ENCODE assay signal across 10 mouse cellular contexts in genomic region chr8:124569100-124569499, GRCm38 (mm10). TPM values are rescaled to one million over a fixed set of nuclear protein-coding genes. Genes with fewer than 3 reads are reported as not detected.
DNase-seq lines count a peak whose midpoint lies in the region; ATAC-seq and TF ChIP-seq lines count a peak whose summit lies in the region.
"Had no signal": no experiment of that assay in that cellular context is flagged by ENCODE, and none has a peak within 500 bp of the region (broad histone marks: within the 10 kb centered on the region; RNA-seq: fewer than 3 reads in every experiment).

No protein-coding gene starts in this region.

- H3K27me3 ChIP-seq in lung, postnatal 0 days (replicated peaks; ENCODE audit: insufficient read depth, low read length): no peaks in the 10 kb centered on the region
- H3K27me3 ChIP-seq: limb, embryonic 13.5 days had no signal

- H3K9ac ChIP-seq in lung, postnatal 0 days (replicated peaks; ENCODE audit: low read depth): no peak overlapping the region
- H3K9ac ChIP-seq: limb, embryonic 13.5 days had no signal

- 52% methylated on average over 2 of the region's 2 CpGs for WGBS in lung, postnatal 0 days
- WGBS in olfactory bulb, adult 2 months: 59% methylated on average over 2 of the region's 2 CpGs

- TF ChIP-seq EP300 in lung, postnatal 0 days (IDR thresholded peaks at IDR 0.05): no peak

- H3K4me3 ChIP-seq in lung, postnatal 0 days (ENCODE audit: low read depth, low read length): no peak overlapping the region
- no peak overlapping the region for H3K4me3 ChIP-seq in olfactory bulb, adult 2 months (ENCODE audit: insufficient read depth, low read depth, low read length)
- H3K4me3 ChIP-seq: limb, embryonic 13.5 days had no signal

- H3K4me2 ChIP-seq in lung, postnatal 0 days (replicated peaks; ENCODE audit: low read depth, low read length): peak overlapping the region; percentile 11; the same call in 1 of the 2 replicates
- H3K4me2 ChIP-seq: limb, embryonic 13.5 days had no signal

- ATAC-seq in frontal cortex, adult (ENCODE audit: low TSS enrichment): peak; percentile 2; the same call in 1 of the 2 replicates
- no peak for ATAC-seq in lung, postnatal 0 days

- 0 out of 2 replicates have a peak overlapping the region, but pooled peaks have one; percentile 26 for H3K27ac ChIP-seq in lung, postnatal 0 days (ENCODE audit: low read length)
- peak overlapping the region; percentile 39; the same call in 1 of the 2 replicates for H3K27ac ChIP-seq in olfactory bulb, adult 2 months (ENCODE audit: insufficient read depth, low read depth, low read length)
- H3K27ac ChIP-seq: limb, embryonic 13.5 days had no signal

- no peak for TF ChIP-seq CTCF in lung, postnatal 0 days (IDR thresholded peaks at IDR 0.05)
- TF ChIP-seq CTCF in olfactory bulb, adult 2 months (IDR thresholded peaks at IDR 0.05; ENCODE audit: insufficient read depth, low read depth, low read length): no peak

- DNase-seq in frontal cortex, postnatal 25 days (ENCODE audit: low spot score in 2 of 2): no peak
- DNase-seq in lung, postnatal 0 days (ENCODE audit: low spot score): no peak
- DNase-seq in lung, postnatal 14 days: no peak
- peak; percentile 49 for DNase-seq in fibroblast of lung, adult 2 months (ENCODE audit: low read depth)
- no peak for DNase-seq in spleen, postnatal 36 days (ENCODE audit: low spot score in 2 of 2)
- no peak for DNase-seq in gastrocnemius, postnatal 36 days

- no peaks in the 10 kb centered on the region for H3K4me1 ChIP-seq in lung, postnatal 0 days (ENCODE audit: insufficient read depth, low read depth, low read length)
- H3K4me1 ChIP-seq in olfactory bulb, adult 2 months (ENCODE audit: control insufficient read depth, insufficient read depth, low read length): peaks cover 20% of the 10 kb centered on the region

- no peaks in the 10 kb centered on the region for H3K36me3 ChIP-seq in lung, postnatal 0 days (ENCODE audit: insufficient read depth, low read length)
- H3K36me3 ChIP-seq: G1E; limb, embryonic 13.5 days had no signal

- TF ChIP-seq POLR2A in olfactory bulb, adult 2 months (IDR thresholded peaks at IDR 0.05; ENCODE audit: insufficient read depth, low read depth, low read length): no peak

- no peaks in the 10 kb centered on the region for H3K9me3 ChIP-seq in lung, postnatal 0 days (ENCODE audit: low read length)
- H3K9me3 ChIP-seq: G1E; limb, embryonic 13.5 days had no signal

- intact Hi-C loops in gastrocnemius, postnatal 36 days (cut with DNase I): no loop called here

RNA-seq across cellular contexts. Expression of gene Agt, which starts 0.4 kb away (rescaled TPM):
- polyA plus RNA-seq in lung, postnatal 0 days (2015; fragmentation: Nextera tagmentation; extraction: Ambion mirVana): 101 and 133 TPM in 2 replicates
- not detected in 2 replicates for polyA plus RNA-seq in olfactory bulb, adult 2 months (2012; ENCODE audit: insufficient read depth, insufficient read length, low replicate concordance, missing spikeins)
- total RNA-seq in gastrocnemius, postnatal 36 days (2021): 10 to 100 TPM in 1 of 2 experiments, 1 to 10 TPM in 1; 9.9 to 10.9 TPM
- total RNA-seq: G1E had no signal
- polyA plus RNA-seq: G1E had no signal

RNA-seq across cellular contexts. Expression of gene Capn9, which starts 6.8 kb away (rescaled TPM):
- polyA plus RNA-seq in lung, postnatal 0 days (2015; fragmentation: Nextera tagmentation; extraction: Ambion mirVana): 0.11 and 0.16 TPM in 2 replicates
- polyA plus RNA-seq in olfactory bulb, adult 2 months (2012; ENCODE audit: insufficient read depth, insufficient read length, low replicate concordance, missing spikeins): not detected in 2 replicates
- total RNA-seq in gastrocnemius, postnatal 36 days (2021): not detected
- total RNA-seq: G1E had no signal
- polyA plus RNA-seq: G1E; limb, embryonic 13.5 days had no signal

RNA-seq across cellular contexts. Expression of gene Cog2, which starts 48.5 kb away (rescaled TPM):
- 23.5 and 24.5 TPM in 2 replicates for polyA plus RNA-seq in lung, postnatal 0 days (2015; fragmentation: Nextera tagmentation; extraction: Ambion mirVana)
- not detected in 2 replicates for polyA plus RNA-seq in olfactory bulb, adult 2 months (2012; ENCODE audit: insufficient read depth, insufficient read length, low replicate concordance, missing spikeins)
- total RNA-seq in gastrocnemius, postnatal 36 days (2021): 10 to 100 TPM; 13.5 to 18.1 TPM

Comparison
In these comparisons a context has a peak if more than half of its experiments do, and no peak if none do; other contexts are left out.
1. RNA of gene Agt, which starts 0.4 kb away (polyA plus RNA-seq): 101 to 133 TPM in lung, postnatal 0 days; not detected in olfactory bulb, adult 2 months; every median in the first group is over 100 times any median in the second.
2. RNA of gene Cog2, which starts 48.5 kb away (polyA plus RNA-seq): 23.5 to 24.5 TPM in lung, postnatal 0 days; not detected in olfactory bulb, adult 2 months; every median in the first group is over 10 times any median in the second.